Mouse (Mus musculus) testis, adult 2 months (tissue): ENCODE measurements around the gene Adgrg2. TPM values are rescaled to one million over a fixed set of nuclear protein-coding genes. Genes with fewer than 3 reads are reported as not detected.

Source experiments
- H3K27ac ChIP-seq: fragments of 200-500 bp; 2 replicates; pipeline ENCODE4 v1.5.1; 2012; ENCODE audit warnings: low read depth, low read length; ENCODE audit not compliant: control insufficient read depth, insufficient read depth
- H3K27me3 ChIP-seq: fragments of 200-500 bp; 2 replicates; pipeline ENCODE4 v1.6.1; 2012; ENCODE audit warnings: mild to moderate bottlenecking, low read length, moderate library complexity; ENCODE audit not compliant: control insufficient read depth, insufficient read depth
- H3K36me3 ChIP-seq: fragments of 200-500 bp; 2 replicates; pipeline ENCODE4 v1.6.1; 2012; ENCODE audit warnings: mild to moderate bottlenecking, low read length; ENCODE audit not compliant: control insufficient read depth, insufficient read depth
- H3K4me1 ChIP-seq: fragments of 200-500 bp; 2 replicates; pipeline ENCODE4 v1.6.1; 2012; ENCODE audit warnings: low read length; ENCODE audit not compliant: control insufficient read depth, insufficient read depth
- H3K4me3 ChIP-seq: fragments of 200-500 bp; 2 replicates; pipeline ENCODE4 v1.5.1; 2012; ENCODE audit warnings: low read depth, mild to moderate bottlenecking, low read length, moderate library complexity, mixed read lengths; ENCODE audit not compliant: control insufficient read depth
- CTCF ChIP-seq: fragments of 200-500 bp; IDR thresholded peaks from 2 replicates; pipeline ENCODE4 v1.5.1; 2012; ENCODE audit warnings: low read depth, mild to moderate bottlenecking, inconsistent platforms, low read length, moderate library complexity; ENCODE audit not compliant: control insufficient read depth, insufficient read depth, insufficient replicate concordance
- POLR2A ChIP-seq: fragments of 200-500 bp; IDR thresholded peaks from 2 replicates; pipeline ENCODE4 v1.6.1; 2012; ENCODE audit warnings: low read depth, mild to moderate bottlenecking, inconsistent platforms, low read length, moderate library complexity; ENCODE audit not compliant: control insufficient read depth
- polyA plus RNA-seq: library from polyadenylated mRNA; depleted of rRNA; stranded (reverse); fragments of >200 nt; gene quantifications from 2 replicates; pipeline ENCODE4 v1.2.3, GENCODE M21; 2012

The Adgrg2 gene
- polyA plus RNA-seq, 1 experiment, result 0.80 TPM

GRCm38 (mm10) chrX:160471257-160471786 is 80.8 kb downstream of the Adgrg2 start:
- Histone ChIP-seq H3K27me3 (no peaks in the 10 kb centered on the region), H3K4me1 (no peaks in the 10 kb centered on the region), H3K4me3 (no peak overlapping the region), H3K27ac (no peak overlapping the region), H3K36me3 (no peaks in the 10 kb centered on the region)
- TF ChIP-seq POLR2A (no peak), CTCF (no peak)

- H3K36me3 ChIP-seq, result no peaks in the 10 kb centered on the region
- H3K27ac ChIP-seq, result no peak overlapping the region
- H3K4me3 ChIP-seq, result no peak overlapping the region
- H3K27me3 ChIP-seq, result no peaks in the 10 kb centered on the region
- no peaks in the 10 kb centered on the region for H3K4me1 ChIP-seq
- TF ChIP-seq CTCF, result no peak
- no peak for TF ChIP-seq POLR2A
Observed at GRCm38 (mm10) chrX:160489784-160490183, 99.3 kb downstream of the Adgrg2 start.

GRCm38 (mm10) chrX:160494333-160494732 is 103.8 kb downstream of the Adgrg2 start:
- Histone ChIP-seq H3K36me3 (no peaks in the 10 kb centered on the region), H3K27ac (no peak overlapping the region), H3K4me3 (no peak overlapping the region), H3K4me1 (no peaks in the 10 kb centered on the region), H3K27me3 (no peaks in the 10 kb centered on the region)
- TF ChIP-seq CTCF (no peak), POLR2A (no peak)

DNA sequence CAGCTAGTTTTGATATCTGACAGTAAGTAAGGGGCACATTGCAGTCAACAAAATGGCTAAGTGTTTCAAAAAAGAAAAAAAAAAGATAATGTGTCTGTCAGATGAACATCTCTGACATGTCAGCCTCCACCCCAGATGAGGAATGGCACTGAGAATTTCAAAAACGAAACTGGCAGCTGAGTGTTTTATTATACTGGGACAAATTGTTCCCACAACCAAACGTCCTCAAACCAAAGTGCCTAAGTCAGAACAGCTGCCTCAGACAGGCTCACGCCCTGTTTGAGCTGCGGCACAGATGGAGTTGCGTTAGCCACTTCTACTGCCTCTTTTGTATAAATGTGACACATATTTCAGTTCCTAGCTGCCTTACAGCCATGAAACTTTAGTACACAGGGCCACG is 104.4 kb downstream of the Adgrg2 start:
- Histone ChIP-seq H3K4me1 (no peaks in the 10 kb centered on the region), H3K27ac (no peak overlapping the region), H3K4me3 (no peak overlapping the region), H3K36me3 (no peaks in the 10 kb centered on the region), H3K27me3 (no peaks in the 10 kb centered on the region)
- no peak for TF ChIP-seq POLR2A
- TF ChIP-seq CTCF, result no peak

DNA sequence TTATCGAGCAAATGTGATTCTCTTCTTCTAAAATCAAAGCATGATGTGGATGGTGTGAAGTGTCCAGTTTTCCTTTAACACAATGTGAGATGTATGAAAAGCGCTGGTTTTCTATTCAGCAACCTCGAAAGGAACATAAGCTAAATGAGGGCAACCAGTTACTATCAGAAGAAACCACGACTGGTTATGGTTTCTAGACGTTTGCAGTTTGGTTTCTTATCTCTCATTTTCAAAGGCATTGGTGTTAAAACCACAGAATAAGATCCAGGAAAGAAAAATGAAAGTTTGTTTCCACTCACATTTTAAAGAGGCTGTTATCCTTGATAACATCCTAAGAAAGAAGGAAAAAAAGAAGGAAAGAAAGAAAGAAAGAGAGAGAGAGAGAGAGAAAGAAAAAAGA is 106.0 kb downstream of the Adgrg2 start:
- Histone ChIP-seq H3K4me1 (no peaks in the 10 kb centered on the region), H3K27me3 (no peaks in the 10 kb centered on the region), H3K27ac (no peak overlapping the region), H3K36me3 (no peaks in the 10 kb centered on the region), H3K4me3 (no peak overlapping the region)
- TF ChIP-seq POLR2A (no peak), CTCF (no peak)

- H3K36me3 ChIP-seq, result no peaks in the 10 kb centered on the region
- H3K4me3 ChIP-seq, result no peak overlapping the region
- H3K27me3 ChIP-seq, result no peaks in the 10 kb centered on the region
- H3K27ac ChIP-seq, result no peak overlapping the region
- TF ChIP-seq POLR2A (no peak), CTCF (no peak)
- no peaks in the 10 kb centered on the region for H3K4me1 ChIP-seq
Observed at GRCm38 (mm10) chrX:160501095-160501494, 110.6 kb downstream of the Adgrg2 start.

- H3K36me3 ChIP-seq, result no peaks in the 10 kb centered on the region
- TF ChIP-seq POLR2A, result no peak
- TF ChIP-seq CTCF, result no peak
- peak overlapping the region; percentile 58; the same call in 1 of the 2 replicates for H3K27ac ChIP-seq
- H3K4me1 ChIP-seq, result no peaks in the 10 kb centered on the region
- peak overlapping the region; percentile 95 for H3K4me3 ChIP-seq
- no peaks in the 10 kb centered on the region for H3K27me3 ChIP-seq
Observed at GRCm38 (mm10) chrX:160501687-160502047, 111.2 kb downstream of the Adgrg2 start.
